Mouse (Mus musculus) G1E (cell line): Measurements from ENCODE around the gene Ltbp2.

Source experiments
- CTCF ChIP-seq: IDR thresholded peaks from 2 replicates; pipeline ENCODE4 v1.5.1; 2012; ENCODE audit warnings: low read depth, low read length, inconsistent platforms, mixed read lengths
- GATA1 ChIP-seq: IDR thresholded peaks from 2 replicates; pipeline ENCODE4 v1.6.1; 2012; ENCODE audit warnings: borderline replicate concordance, low read length, inconsistent platforms, mixed read lengths
- GATA2 ChIP-seq: IDR thresholded peaks from 2 replicates; pipeline ENCODE4 v1.6.1; 2012; ENCODE audit warnings: low read depth, low read length, inconsistent platforms, borderline replicate concordance
- POLR2AphosphoS5 ChIP-seq: IDR thresholded peaks from 2 replicates; pipeline ENCODE4 v1.6.1; 2012; ENCODE audit warnings: low read depth, low read length, inconsistent platforms; ENCODE audit not compliant: insufficient replicate concordance

DNA sequence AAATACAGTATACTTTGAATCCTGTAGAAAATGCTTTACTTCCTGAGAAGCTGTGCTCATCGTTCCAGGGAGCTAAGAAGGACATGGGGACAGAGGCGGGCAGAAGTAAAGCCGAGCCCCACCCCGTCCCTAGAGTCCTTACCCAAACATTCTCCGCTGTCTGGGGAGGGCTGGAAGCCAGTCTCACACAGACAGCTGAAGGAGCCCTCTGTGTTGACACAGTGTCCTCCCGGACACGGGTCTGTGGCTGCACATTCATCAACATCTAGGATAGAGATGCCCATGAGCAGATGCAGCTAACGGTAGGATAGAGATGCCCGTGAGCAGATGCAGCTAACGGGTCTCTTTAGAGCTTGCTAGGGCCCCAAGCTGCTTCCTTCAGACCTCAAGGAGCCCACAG, 85.5 kb downstream of the Ltbp2 start:
- TF ChIP-seq CTCF (no peak), GATA1 (no peak), GATA2 (no peak), POLR2AphosphoS5 (no peak)
